Mouse (Mus musculus) forebrain, postnatal 0 days (tissue): Measurements from ENCODE around the gene 1700023F06Rik. TPM values are rescaled to one million over a fixed set of nuclear protein-coding genes. Genes with fewer than 3 reads are reported as not detected.

Experiments used
- ATAC-seq: fragments of 200-750 bp; cut with Nextera tagmentation; 2 replicates; pipeline ENCODE4 v1.8.0; 2017; ENCODE audit warnings: mild to moderate bottlenecking, moderate library complexity
- DNase-seq: peaks from one replicate; pipeline ENCODE4 v3.0.0-alpha.2; 2015
- H3K27ac ChIP-seq: fragments of 300-500 bp; sonication (generic); 2 replicates; pipeline ENCODE4 v1.5.1; 2014; ENCODE audit warnings: low read depth, mild to moderate bottlenecking, antibody characterized with exemption, low read length, moderate library complexity, mixed read lengths
- H3K27me3 ChIP-seq: fragments of 300-500 bp; sonication (generic); 2 replicates; pipeline ENCODE4 v1.6.1; 2014; ENCODE audit warnings: mild to moderate bottlenecking, low read length, mixed read lengths; ENCODE audit not compliant: insufficient read depth
- H3K36me3 ChIP-seq: fragments of 300-500 bp; sonication (generic); 2 replicates; pipeline ENCODE4 v1.6.1; 2014; ENCODE audit warnings: mild to moderate bottlenecking, moderate library complexity; ENCODE audit not compliant: insufficient read depth
- H3K4me1 ChIP-seq: fragments of 300-500 bp; sonication (generic); 2 replicates; pipeline ENCODE4 v1.6.1; 2014; ENCODE audit warnings: antibody characterized with exemption; ENCODE audit not compliant: insufficient read depth
- H3K4me2 ChIP-seq: fragments of 300-500 bp; sonication (generic); 2 replicates; pipeline ENCODE4 v1.6.1; 2014; ENCODE audit warnings: low read depth, mild to moderate bottlenecking, moderate library complexity
- H3K4me3 ChIP-seq: fragments of 300-500 bp; sonication (generic); 2 replicates; pipeline ENCODE4 v1.5.1; 2014; ENCODE audit warnings: low read depth, low read length, mixed read lengths
- H3K9ac ChIP-seq: fragments of 300-500 bp; sonication (generic); 2 replicates; pipeline ENCODE4 v1.6.1; 2014; ENCODE audit warnings: mild to moderate bottlenecking
- H3K9me3 ChIP-seq: fragments of 300-500 bp; sonication (generic); 2 replicates; pipeline ENCODE4 v1.6.1; 2016; ENCODE audit warnings: low read length
- CTCF ChIP-seq: sonication (generic); IDR thresholded peaks from 2 replicates; pipeline ENCODE4 v1.5.1; 2016; ENCODE audit warnings: antibody characterized with exemption, control low read depth, low read depth
- WGBS: fragments of 180-500 bp; shearing (Covaris S2); extraction: QIAGEN DNeasy Blood & Tissue Kit; methylation state at CpG from one replicate; pipeline ENCODE4 v1.1.7; 2014; 5-methylcytosine and 5-hydroxymethylcytosine counted together
- polyA plus RNA-seq: library from polyadenylated mRNA; unstranded; fragments of >200 nt; fragmentation: Nextera tagmentation; extraction: Ambion mirVana; gene quantifications from 2 replicates; pipeline ENCODE4 v1.2.1, GENCODE M21; 2015
- total RNA-seq: library from RNA; depleted of rRNA; stranded (reverse); fragments of >200 nt; gene quantifications from 2 replicates; pipeline ENCODE4 v1.2.3, GENCODE M21; 2014

1700023F06Rik gene
- total and polyA plus RNA-seq, 2 experiments from 2014 or later, result 0.71 to 3.1 TPM

DNA sequence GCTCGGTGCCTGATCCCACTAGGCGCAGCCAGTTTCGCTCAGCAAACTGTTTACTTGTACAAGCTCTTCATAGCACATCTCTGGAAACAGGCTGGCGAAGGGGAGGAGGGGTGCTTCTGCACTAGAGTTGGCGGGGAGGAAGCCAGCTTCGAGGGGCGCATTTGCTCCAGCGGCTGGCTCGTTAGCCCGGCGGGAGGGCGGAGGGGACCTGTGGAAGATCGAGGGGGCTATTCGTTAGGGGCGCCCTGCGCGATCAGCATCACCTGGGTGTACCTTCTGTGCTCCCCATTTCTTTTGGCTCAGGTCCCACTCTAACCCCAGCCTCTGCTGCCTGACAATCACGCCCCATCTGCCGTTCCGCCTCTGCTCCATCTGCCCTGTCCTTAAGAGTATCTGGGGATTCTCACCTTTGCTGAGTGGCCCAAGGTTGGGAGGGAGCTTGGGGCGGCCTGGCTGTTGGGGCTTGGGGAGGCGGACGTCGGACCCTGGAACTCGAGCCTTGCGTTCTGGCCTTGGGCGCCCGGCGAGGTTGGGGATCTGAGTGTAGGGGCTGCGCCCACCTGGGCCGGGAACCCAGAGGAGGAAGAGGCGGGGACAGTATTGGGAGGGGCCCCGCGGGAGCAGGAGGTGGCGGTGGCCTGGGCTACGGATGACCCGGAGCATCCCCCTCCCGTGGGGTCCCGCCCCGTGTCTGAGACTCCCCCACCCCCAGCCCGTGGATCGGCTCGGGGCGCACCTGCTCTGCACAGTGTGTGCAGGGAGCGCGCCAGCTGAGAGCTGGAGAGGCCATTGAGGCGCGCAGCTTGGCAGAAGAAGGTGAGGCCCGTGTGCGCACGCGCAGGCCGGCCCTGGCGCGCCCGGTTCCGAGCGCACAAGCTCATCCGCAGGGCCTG is 9.2 kb downstream of the 1700023F06Rik start:
- H3K27me3 ChIP-seq, result peaks cover 17% of the 10 kb centered on the region
- H3K9ac ChIP-seq, result peak overlapping the region; percentile 79
- H3K36me3 ChIP-seq, result peaks cover 22% of the 10 kb centered on the region; the same call in 1 of the 2 replicates
- no peak for TF ChIP-seq CTCF
- H3K4me3 ChIP-seq, result peak overlapping the region; percentile 52
- ATAC-seq, result peak; percentile 79
- peaks cover 13% of the 10 kb centered on the region; the same call in 1 of the 2 replicates for H3K4me1 ChIP-seq
- peak; percentile 84 for DNase-seq
- WGBS, result 2% methylated on average over 57 of the region's 59 CpGs
- no peaks in the 10 kb centered on the region for H3K9me3 ChIP-seq
- peak overlapping the region; percentile 99 for H3K4me2 ChIP-seq
- 0 out of 2 replicates have a peak overlapping the region, but pooled peaks have one; percentile 40 for H3K27ac ChIP-seq

DNA sequence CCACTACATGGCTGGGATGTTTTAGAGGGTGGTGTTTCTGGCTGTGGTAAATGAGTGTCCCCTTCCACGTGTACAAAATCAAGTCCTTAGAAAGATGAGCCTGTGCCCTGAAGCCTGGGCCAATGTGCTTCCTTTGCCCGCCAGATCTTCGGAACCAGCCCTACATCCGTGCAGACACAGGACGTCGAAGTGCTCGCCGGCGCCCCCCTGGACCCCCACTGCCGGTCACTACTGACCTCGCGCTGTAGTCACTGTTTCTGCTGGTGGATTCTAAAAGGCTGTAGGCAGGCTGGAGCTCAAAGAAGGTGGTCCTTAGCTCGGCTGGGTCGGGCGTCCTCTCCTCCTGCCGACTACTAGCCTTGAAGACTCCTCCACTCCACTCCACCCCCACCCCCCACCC is 10.0 kb downstream of the 1700023F06Rik start:
- peaks cover 25% of the 10 kb centered on the region for H3K27me3 ChIP-seq
- peaks cover 13% of the 10 kb centered on the region; the same call in 1 of the 2 replicates for H3K4me1 ChIP-seq
- 9% methylated on average over 16 of the region's 16 CpGs for WGBS
- H3K36me3 ChIP-seq, result peaks cover 22% of the 10 kb centered on the region; the same call in 1 of the 2 replicates
- peak overlapping the region; percentile 79; the same call in 1 of the 2 replicates for H3K9ac ChIP-seq
- H3K4me3 ChIP-seq, result peak overlapping the region; percentile 52; the same call in 1 of the 2 replicates
- H3K9me3 ChIP-seq, result no peaks in the 10 kb centered on the region
- H3K4me2 ChIP-seq, result peak overlapping the region; percentile 99
- TF ChIP-seq CTCF, result no peak
- no peak for ATAC-seq
- H3K27ac ChIP-seq, result no peak overlapping the region
- DNase-seq, result no peak

DNA sequence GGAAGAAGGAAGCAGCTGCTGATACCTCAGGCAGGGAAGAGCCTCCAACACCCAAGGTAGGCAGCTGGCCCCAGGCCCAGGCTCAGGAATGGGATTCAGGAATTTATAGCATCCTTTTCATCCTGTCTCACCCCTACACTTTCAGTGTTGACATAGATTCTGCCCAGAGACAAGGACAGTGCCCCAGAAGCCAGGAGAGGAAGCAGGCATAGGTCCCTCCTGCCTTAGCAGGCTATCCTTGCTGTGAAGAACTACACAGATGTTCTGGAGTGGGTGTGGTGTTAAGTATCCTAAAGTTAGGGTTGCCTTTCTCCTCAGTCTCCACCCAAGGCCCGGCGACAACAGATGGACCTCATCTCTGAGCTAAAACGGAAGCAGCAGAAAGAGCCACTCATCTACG is 11.0 kb downstream of the 1700023F06Rik start:
- no peak for TF ChIP-seq CTCF
- H3K27me3 ChIP-seq, result peaks cover 28% of the 10 kb centered on the region
- peaks cover 22% of the 10 kb centered on the region; the same call in 1 of the 2 replicates for H3K36me3 ChIP-seq
- no peak overlapping the region for H3K4me3 ChIP-seq
- DNase-seq, result no peak
- peaks cover 19% of the 10 kb centered on the region; the same call in 1 of the 2 replicates for H3K4me1 ChIP-seq
- H3K9ac ChIP-seq, result no peak overlapping the region
- H3K9me3 ChIP-seq, result no peaks in the 10 kb centered on the region
- no peak overlapping the region for H3K4me2 ChIP-seq
- H3K27ac ChIP-seq, result no peak overlapping the region
- ATAC-seq, result no peak
- 80% methylated on average over 4 of the region's 4 CpGs for WGBS

DNA sequence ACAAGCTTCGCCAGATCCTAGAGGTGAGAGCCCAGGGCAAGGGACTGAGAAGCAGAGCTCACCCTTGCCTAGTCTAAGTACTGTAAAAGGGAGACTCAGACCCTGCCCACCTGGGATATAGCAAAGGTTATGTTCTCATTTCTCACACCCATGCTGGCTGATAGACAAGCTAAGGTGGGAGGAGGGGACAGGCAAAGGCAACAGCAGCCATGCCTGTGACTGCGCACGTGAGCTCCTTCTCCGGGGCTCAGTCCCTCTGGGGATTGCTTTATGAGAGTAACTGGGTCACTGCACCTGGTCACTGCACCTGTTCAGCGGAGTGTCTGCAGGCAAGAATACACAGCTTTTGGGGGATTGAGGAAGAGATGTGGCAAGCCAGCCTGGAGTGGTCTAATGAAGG is 12.7 kb downstream of the 1700023F06Rik start:
- Histone ChIP-seq H3K9me3 (no peaks in the 10 kb centered on the region), H3K9ac (no peak overlapping the region), H3K4me3 (no peak overlapping the region), H3K4me1 (peaks cover 14% of the 10 kb centered on the region; the same call in 1 of the 2 replicates), H3K36me3 (peaks cover 22% of the 10 kb centered on the region; the same call in 1 of the 2 replicates), H3K27me3 (peaks cover 28% of the 10 kb centered on the region), H3K4me2 (no peak overlapping the region), H3K27ac (no peak overlapping the region)
- WGBS, result 83% methylated on average over 5 of the region's 5 CpGs
- ATAC-seq (no peak), DNase-seq (no peak)
- no peak for TF ChIP-seq CTCF

DNA sequence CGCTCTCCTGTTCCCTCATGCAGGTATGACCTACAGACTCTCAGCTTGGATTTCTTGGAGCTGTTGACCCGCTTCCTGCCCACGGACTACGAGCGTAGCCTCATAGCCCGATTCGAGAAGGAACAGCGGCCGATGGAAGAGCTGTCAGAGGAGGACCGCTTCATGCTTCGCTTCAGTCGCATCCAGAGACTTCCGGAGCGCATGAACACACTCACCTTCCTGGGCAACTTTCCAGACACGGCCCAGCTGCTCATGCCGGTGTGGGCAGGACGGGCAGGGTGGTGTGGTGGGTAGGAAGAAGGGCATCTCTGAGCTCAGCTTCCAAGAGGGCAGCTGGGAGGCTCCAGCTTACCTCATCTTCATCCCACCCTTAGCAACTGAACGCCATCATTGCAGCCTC is 13.1 kb downstream of the 1700023F06Rik start:
- WGBS, result 89% methylated on average over 18 of the region's 18 CpGs
- DNase-seq (no peak), ATAC-seq (no peak)

DNA sequence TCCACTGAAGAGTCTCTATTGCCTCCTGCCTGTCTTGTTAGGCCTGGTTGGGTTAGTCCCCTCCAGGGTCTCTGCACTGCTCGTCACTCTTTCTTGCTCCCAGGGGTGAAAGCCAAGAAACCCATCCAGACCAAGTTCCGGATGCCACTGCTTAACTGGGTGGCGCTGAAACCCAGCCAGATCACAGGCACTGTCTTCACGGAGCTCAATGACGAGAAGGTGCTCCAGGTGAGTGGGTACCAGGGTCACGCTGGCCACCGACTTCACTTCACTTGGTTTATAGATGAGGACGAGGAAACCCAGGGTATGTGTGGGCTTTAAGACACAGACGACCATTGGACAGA is 14.6 kb downstream of the 1700023F06Rik start:
- 34% methylated on average over 9 of the region's 9 CpGs for WGBS
- no peak for TF ChIP-seq CTCF
- Histone ChIP-seq H3K4me1 (peaks cover 8% of the 10 kb centered on the region; the same call in 1 of the 2 replicates), H3K9ac (no peak overlapping the region), H3K4me2 (no peak overlapping the region), H3K27ac (no peak overlapping the region), H3K9me3 (no peaks in the 10 kb centered on the region), H3K27me3 (peaks cover 31% of the 10 kb centered on the region), H3K36me3 (peaks cover 30% of the 10 kb centered on the region), H3K4me3 (no peak overlapping the region)
- ATAC-seq (no peak), DNase-seq (no peak)

More for the DNA sequence above, 13.1 kb downstream of the 1700023F06Rik start:
- H3K27ac ChIP-seq, result no peak overlapping the region
- H3K36me3 ChIP-seq, result peaks cover 23% of the 10 kb centered on the region; the same call in 1 of the 2 replicates
- no peak overlapping the region for H3K4me2 ChIP-seq
- no peaks in the 10 kb centered on the region for H3K9me3 ChIP-seq
- H3K4me1 ChIP-seq, result peaks cover 14% of the 10 kb centered on the region; the same call in 1 of the 2 replicates
- peaks cover 28% of the 10 kb centered on the region for H3K27me3 ChIP-seq
- H3K9ac ChIP-seq, result no peak overlapping the region
- TF ChIP-seq CTCF, result no peak
- H3K4me3 ChIP-seq, result no peak overlapping the region
